Mouse (Mus musculus): ENCODE results near the gene Dlx4. TPM values are rescaled to one million over a fixed set of nuclear protein-coding genes. Genes with fewer than 3 reads are reported as not detected.

Dlx4 gene
- polyA plus RNA-seq, 1 experiment, result 2.1 TPM

DNA sequence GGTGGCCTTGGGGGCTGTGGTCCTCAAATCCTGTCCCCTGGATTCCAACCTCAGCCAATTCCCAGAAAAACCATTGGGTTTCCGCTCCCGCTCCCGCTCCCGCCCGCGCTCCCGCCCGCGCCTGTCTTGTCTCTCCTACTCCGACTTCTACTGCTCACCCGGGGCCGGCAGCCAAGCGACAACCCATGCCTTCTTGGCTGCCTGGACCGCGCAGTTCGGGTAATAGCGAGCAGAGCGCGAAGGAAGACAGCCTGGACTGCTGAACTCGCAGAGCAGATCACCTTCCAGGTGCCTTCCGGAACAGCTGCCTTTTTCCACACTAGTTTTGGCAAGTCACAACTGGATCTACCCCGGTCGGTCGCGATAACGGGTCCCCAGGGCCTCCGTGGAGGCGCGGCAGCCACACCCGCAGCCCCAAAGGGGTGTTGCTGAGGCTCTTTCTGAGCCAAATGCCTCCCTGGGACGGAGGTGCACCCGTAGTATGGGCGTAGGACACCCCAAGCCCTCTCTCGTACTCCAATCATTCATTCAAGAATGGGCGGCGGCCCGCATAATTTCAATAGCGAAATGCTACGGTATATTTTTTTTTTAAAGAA lies 3.0 kb downstream of the Dlx4 start:
- H3K27me3 ChIP-seq (ENCODE audit: control insufficient read depth, insufficient read depth, low read length), result peaks cover 8% of the 10 kb centered on the region
- no peak overlapping the region for H3K4me3 ChIP-seq (ENCODE audit: control insufficient read depth, low read depth, low read length)
- TF ChIP-seq POLR2A (IDR thresholded peaks at IDR 0.05; ENCODE audit: control insufficient read depth, low read depth, low read length), result no peak
- TF ChIP-seq CTCF (IDR thresholded peaks at IDR 0.05; ENCODE audit: control insufficient read depth, insufficient read depth, insufficient replicate concordance, low read depth, low read length), result no peak
- H3K36me3 ChIP-seq (ENCODE audit: control insufficient read depth, insufficient read depth, low read length), result no peaks in the 10 kb centered on the region
- peaks cover 10% of the 10 kb centered on the region for H3K4me1 ChIP-seq (ENCODE audit: control insufficient read depth, insufficient read depth, low read length)
- no peak overlapping the region for H3K27ac ChIP-seq (ENCODE audit: control insufficient read depth, insufficient read depth, low read depth, low read length)

- Histone ChIP-seq H3K27ac (ENCODE audit: control insufficient read depth, insufficient read depth, low read depth, low read length) (no peak overlapping the region), H3K4me3 (ENCODE audit: control insufficient read depth, low read depth, low read length) (no peak overlapping the region), H3K4me1 (ENCODE audit: control insufficient read depth, insufficient read depth, low read length) (peaks cover 10% of the 10 kb centered on the region), H3K27me3 (ENCODE audit: control insufficient read depth, insufficient read depth, low read length) (peaks cover 8% of the 10 kb centered on the region), H3K36me3 (ENCODE audit: control insufficient read depth, insufficient read depth, low read length) (no peaks in the 10 kb centered on the region)
- TF ChIP-seq POLR2A (IDR thresholded peaks at IDR 0.05; ENCODE audit: control insufficient read depth, low read depth, low read length), result no peak
- no peak for TF ChIP-seq CTCF (IDR thresholded peaks at IDR 0.05; ENCODE audit: control insufficient read depth, insufficient read depth, insufficient replicate concordance, low read depth, low read length)
Measured at GRCm38 (mm10) chr11:95142258-95142657, 3.8 kb downstream of the Dlx4 start.

DNA sequence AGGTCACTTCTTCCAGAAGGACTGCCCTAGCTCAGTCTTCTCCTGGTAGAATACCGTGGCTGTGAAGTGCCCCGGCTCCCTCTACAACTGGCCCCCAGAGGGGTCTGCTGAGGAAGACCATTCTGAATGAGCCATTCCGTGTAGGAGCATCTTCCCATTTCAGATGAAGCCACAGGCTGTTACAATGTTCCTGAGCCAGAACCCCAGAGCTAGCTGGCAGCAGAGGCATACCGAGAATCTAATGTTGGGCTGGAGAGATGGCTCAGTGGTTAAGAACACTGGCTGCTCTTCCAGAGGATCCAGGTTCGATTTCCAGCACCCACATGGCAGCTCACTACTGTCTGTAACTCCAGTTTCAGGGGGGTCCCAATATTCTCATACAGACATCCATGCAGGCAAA lies 6.2 kb downstream of the Dlx4 start:
- H3K36me3 ChIP-seq (ENCODE audit: control insufficient read depth, insufficient read depth, low read length), result no peaks in the 10 kb centered on the region
- no peak overlapping the region for H3K27ac ChIP-seq (ENCODE audit: control insufficient read depth, insufficient read depth, low read depth, low read length)
- no peak overlapping the region for H3K4me3 ChIP-seq (ENCODE audit: control insufficient read depth, low read depth, low read length)
- H3K27me3 ChIP-seq (ENCODE audit: control insufficient read depth, insufficient read depth, low read length), result peaks cover 2% of the 10 kb centered on the region
- TF ChIP-seq POLR2A (IDR thresholded peaks at IDR 0.05; ENCODE audit: control insufficient read depth, low read depth, low read length) (no peak), CTCF (IDR thresholded peaks at IDR 0.05; ENCODE audit: control insufficient read depth, insufficient read depth, insufficient replicate concordance, low read depth, low read length) (no peak)
- H3K4me1 ChIP-seq (ENCODE audit: control insufficient read depth, insufficient read depth, low read length), result no peaks in the 10 kb centered on the region; the same call in 1 of the 2 replicates

DNA sequence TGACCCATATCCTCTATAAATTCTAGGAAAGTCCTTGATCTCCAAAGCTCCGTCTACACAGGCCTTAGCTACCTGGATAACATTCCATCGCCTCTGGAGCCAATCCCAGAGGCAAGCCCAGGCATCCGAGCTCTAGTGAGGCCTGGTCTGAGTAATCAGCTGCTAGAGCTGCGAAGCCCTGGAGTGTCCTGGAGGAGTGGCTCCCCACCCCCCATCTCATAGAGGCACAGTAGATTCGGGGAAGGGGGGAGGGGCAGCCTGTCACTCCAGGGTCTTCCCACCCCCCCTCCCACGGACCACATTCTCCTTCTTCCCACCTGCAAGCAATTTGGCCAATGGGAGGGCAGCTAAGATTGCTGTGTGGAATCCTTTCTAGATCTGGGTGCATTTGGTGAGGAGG lies 8.8 kb downstream of the Dlx4 start:
- Histone ChIP-seq H3K27me3 (ENCODE audit: control insufficient read depth, insufficient read depth, low read length) (no peaks in the 10 kb centered on the region), H3K36me3 (ENCODE audit: control insufficient read depth, insufficient read depth, low read length) (no peaks in the 10 kb centered on the region), H3K27ac (ENCODE audit: control insufficient read depth, insufficient read depth, low read depth, low read length) (no peak overlapping the region), H3K4me1 (ENCODE audit: control insufficient read depth, insufficient read depth, low read length) (no peaks in the 10 kb centered on the region), H3K4me3 (ENCODE audit: control insufficient read depth, low read depth, low read length) (no peak overlapping the region)
- TF ChIP-seq POLR2A (IDR thresholded peaks at IDR 0.05; ENCODE audit: control insufficient read depth, low read depth, low read length) (no peak), CTCF (IDR thresholded peaks at IDR 0.05; ENCODE audit: control insufficient read depth, insufficient read depth, insufficient replicate concordance, low read depth, low read length) (no peak)

GRCm38 (mm10) chr11:95133321-95133720 lies 12.7 kb downstream of the Dlx4 start:
- Histone ChIP-seq H3K4me1 (ENCODE audit: control insufficient read depth, insufficient read depth, low read length) (no peaks in the 10 kb centered on the region; the same call in 1 of the 2 replicates), H3K27me3 (ENCODE audit: control insufficient read depth, insufficient read depth, low read length) (no peaks in the 10 kb centered on the region), H3K27ac (ENCODE audit: control insufficient read depth, insufficient read depth, low read depth, low read length) (no peak overlapping the region), H3K4me3 (ENCODE audit: control insufficient read depth, low read depth, low read length) (no peak overlapping the region), H3K36me3 (ENCODE audit: control insufficient read depth, insufficient read depth, low read length) (no peaks in the 10 kb centered on the region)
- TF ChIP-seq POLR2A (IDR thresholded peaks at IDR 0.05; ENCODE audit: control insufficient read depth, low read depth, low read length), result no peak

GRCm38 (mm10) chr11:95130668-95131252 lies 15.3 kb downstream of the Dlx4 start:
- Histone ChIP-seq H3K27me3 (ENCODE audit: control insufficient read depth, insufficient read depth, low read length) (no peaks in the 10 kb centered on the region), H3K27ac (ENCODE audit: control insufficient read depth, insufficient read depth, low read depth, low read length) (no peak overlapping the region), H3K4me1 (ENCODE audit: control insufficient read depth, insufficient read depth, low read length) (no peaks in the 10 kb centered on the region; the same call in 1 of the 2 replicates), H3K4me3 (ENCODE audit: control insufficient read depth, low read depth, low read length) (no peak overlapping the region), H3K36me3 (ENCODE audit: control insufficient read depth, insufficient read depth, low read length) (no peaks in the 10 kb centered on the region)
- TF ChIP-seq POLR2A (IDR thresholded peaks at IDR 0.05; ENCODE audit: control insufficient read depth, low read depth, low read length) (no peak), CTCF (IDR thresholded peaks at IDR 0.05; ENCODE audit: control insufficient read depth, insufficient read depth, insufficient replicate concordance, low read depth, low read length) (no peak)

DNA sequence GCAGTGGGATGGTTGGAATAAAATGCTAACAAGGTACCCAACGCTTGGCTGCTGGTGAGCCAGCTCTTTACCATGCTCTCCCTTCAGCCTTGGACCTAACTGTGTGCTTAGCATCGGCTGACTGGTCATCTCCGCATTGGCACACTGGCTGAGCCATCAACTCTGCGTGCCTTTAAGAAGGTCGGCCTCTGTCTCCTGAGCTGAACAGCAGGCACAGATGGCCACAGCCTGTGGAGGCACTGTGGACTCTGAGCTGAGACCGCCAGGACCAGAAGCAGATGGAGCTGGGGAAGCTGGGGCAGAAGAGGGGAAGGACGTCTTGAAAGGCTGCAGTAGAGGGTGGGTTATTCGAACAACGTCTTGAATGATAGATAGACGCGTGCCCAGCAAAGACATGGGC lies 17.7 kb downstream of the Dlx4 start:
- Histone ChIP-seq H3K4me1 (ENCODE audit: control insufficient read depth, insufficient read depth, low read length) (no peaks in the 10 kb centered on the region; the same call in 1 of the 2 replicates), H3K27ac (ENCODE audit: control insufficient read depth, insufficient read depth, low read depth, low read length) (no peak overlapping the region), H3K27me3 (ENCODE audit: control insufficient read depth, insufficient read depth, low read length) (no peaks in the 10 kb centered on the region), H3K36me3 (ENCODE audit: control insufficient read depth, insufficient read depth, low read length) (no peaks in the 10 kb centered on the region), H3K4me3 (ENCODE audit: control insufficient read depth, low read depth, low read length) (no peak overlapping the region)
- no peak for TF ChIP-seq POLR2A (IDR thresholded peaks at IDR 0.05; ENCODE audit: control insufficient read depth, low read depth, low read length)

All from testis, adult 2 months (tissue).